Mouse (Mus musculus) forebrain, embryonic 11.5 days (tissue): ENCODE data around the gene Arhgef1. TPM values are rescaled to one million over a fixed set of nuclear protein-coding genes. Genes with fewer than 3 reads are reported as not detected.

ENCODE experiments used
- ATAC-seq: fragments of 200-750 bp; cut with Nextera tagmentation; replicated peaks from 2 replicates; pipeline ENCODE4 v1.8.0; 2017; ENCODE audit warnings: moderate TSS enrichment; ENCODE audit not compliant: low FRiP score
- DNase-seq: peaks from one replicate; pipeline ENCODE4 v3.0.0-alpha.2; 2017; ENCODE audit warnings: low spot score
- H3K27ac ChIP-seq: fragments of 300-500 bp; sonication (generic); 2 replicates; pipeline ENCODE4 v1.5.1; 2014; ENCODE audit warnings: low read depth, low read length
- H3K27me3 ChIP-seq: fragments of 300-500 bp; sonication (generic); 2 replicates; pipeline ENCODE4 v1.6.1; 2014; ENCODE audit warnings: mild to moderate bottlenecking, low read length, mixed read lengths; ENCODE audit not compliant: control insufficient read depth, insufficient read depth
- H3K36me3 ChIP-seq: fragments of 300-500 bp; sonication (generic); 2 replicates; pipeline ENCODE4 v1.6.1; 2014; ENCODE audit warnings: mild to moderate bottlenecking, low read length, moderate library complexity, mixed read lengths; ENCODE audit not compliant: control insufficient read depth, insufficient read depth
- H3K4me1 ChIP-seq: fragments of 300-500 bp; sonication (generic); replicated peaks from 2 replicates; pipeline ENCODE4 v1.6.1; 2014; ENCODE audit warnings: low read length, mixed read lengths; ENCODE audit not compliant: control insufficient read depth, insufficient read depth
- H3K4me2 ChIP-seq: fragments of 300-500 bp; sonication (generic); 2 replicates; pipeline ENCODE4 v1.6.1; 2014; ENCODE audit warnings: low read depth, mild to moderate bottlenecking, low read length, moderate library complexity, mixed read lengths; ENCODE audit not compliant: severe bottlenecking
- H3K4me3 ChIP-seq: fragments of 300-500 bp; sonication (generic); 2 replicates; pipeline ENCODE4 v1.5.1; 2014; ENCODE audit warnings: low read depth, low read length
- H3K9ac ChIP-seq: fragments of 300-500 bp; sonication (generic); 2 replicates; pipeline ENCODE4 v1.6.1; 2014; ENCODE audit warnings: low read length
- H3K9me3 ChIP-seq: fragments of 300-500 bp; sonication (generic); 2 replicates; pipeline ENCODE4 v1.6.1; 2016; ENCODE audit warnings: low read length, mixed read lengths; ENCODE audit not compliant: control insufficient read depth
- WGBS: fragments of 180-500 bp; shearing (Covaris S2); extraction: QIAGEN DNeasy Blood & Tissue Kit; methylation state at CpG from one replicate; pipeline ENCODE4 v1.1.7; 2014; 5-methylcytosine and 5-hydroxymethylcytosine counted together
- polyA plus RNA-seq: library from polyadenylated mRNA; unstranded; fragments of >200 nt; fragmentation: Nextera tagmentation; extraction: Ambion mirVana; gene quantifications from 2 replicates; pipeline ENCODE4 v1.2.1, GENCODE M21; 2014

The Arhgef1 gene
- polyA plus RNA-seq, 1 experiment from 2014 or later: 69.5 TPM

DNA sequence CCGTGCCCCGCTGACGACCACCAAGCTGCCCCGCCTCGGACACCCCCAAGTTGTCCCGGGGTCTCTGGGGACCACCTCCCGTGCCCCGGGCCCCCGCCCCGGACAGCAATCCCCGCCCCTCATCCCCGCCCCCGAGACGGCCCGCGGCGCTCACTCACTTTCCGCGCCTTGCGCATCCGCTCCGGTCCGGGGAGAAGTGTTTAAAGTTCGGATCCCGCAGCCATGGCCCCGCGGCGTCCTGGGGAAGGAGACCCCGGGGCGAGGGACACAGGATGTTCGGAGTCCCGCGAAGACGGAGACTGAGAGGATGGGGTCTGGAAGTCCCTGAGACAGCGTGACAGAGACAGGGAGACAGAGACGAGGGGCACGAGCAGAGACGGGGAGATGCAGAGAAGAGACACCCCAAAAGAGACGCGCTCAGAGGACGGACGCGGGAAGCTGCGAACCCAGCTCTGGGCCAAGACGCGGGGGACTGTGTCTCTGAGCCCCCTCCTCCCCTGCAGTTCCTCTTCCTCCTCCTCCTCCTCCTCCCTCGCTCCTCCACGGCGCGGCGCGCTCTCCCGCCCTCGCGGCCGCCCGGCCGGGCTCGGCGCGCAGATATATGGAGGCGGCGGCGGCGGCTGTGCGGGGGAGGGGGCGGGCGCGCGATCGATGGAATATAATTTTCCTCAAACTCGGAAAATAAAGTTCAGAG is 41.7 kb downstream of the Arhgef1 start, which contains the start of gene Gm4881:
Gm4881 (minus strand) TSS at position 238 of the 694 bp plus-strand sequence.
- DNase-seq: no peak

DNA sequence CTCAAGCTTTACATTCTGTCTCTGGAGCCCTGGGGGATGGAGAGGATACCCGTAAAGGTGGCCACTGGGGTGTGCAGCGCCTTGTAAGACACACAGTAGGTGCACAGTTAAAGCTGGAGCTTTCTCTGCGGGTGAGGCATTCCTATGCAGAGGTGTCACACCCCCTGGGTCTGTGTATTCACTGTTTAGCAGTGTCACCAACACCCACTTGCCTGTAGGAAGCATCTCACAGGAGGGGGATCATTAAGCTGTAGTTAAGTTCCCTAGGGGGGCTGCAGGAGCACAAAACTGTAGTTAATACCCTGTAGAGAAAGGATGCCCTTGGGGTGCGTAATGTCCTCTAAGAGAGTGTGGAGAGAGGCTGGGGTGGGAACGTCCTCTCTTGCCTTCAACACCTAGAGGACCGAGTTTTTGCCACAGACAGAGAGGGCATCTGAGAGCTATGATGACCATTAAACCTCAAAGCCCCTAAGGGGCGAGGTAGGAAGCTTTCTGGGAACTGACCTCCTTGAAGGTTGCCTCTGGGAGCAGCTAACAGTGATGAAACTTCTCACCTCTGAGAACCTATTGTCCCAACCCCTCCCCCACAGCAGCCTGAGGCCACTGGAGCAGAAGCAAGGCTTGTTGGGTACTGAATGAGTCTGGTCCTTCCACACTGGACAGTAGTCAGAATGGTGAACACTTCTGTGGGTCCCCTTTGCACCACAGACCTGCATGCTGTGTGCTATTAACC is 44.8 kb downstream of the Arhgef1 start:
- 1% methylated on average over 7 of the region's 7 CpGs for WGBS
- Histone ChIP-seq H3K4me2 (no peak overlapping the region), H3K9me3 (no peaks in the 10 kb centered on the region), H3K36me3 (no peaks in the 10 kb centered on the region), H3K4me3 (no peak overlapping the region), H3K4me1 (peaks cover 7% of the 10 kb centered on the region; the same call in 1 of the 2 replicates), H3K27me3 (peaks cover 98% of the 10 kb centered on the region), H3K9ac (no peak overlapping the region), H3K27ac (no peak overlapping the region)
- no peak for ATAC-seq
- no peak for DNase-seq

More for the DNA sequence above, 41.7 kb downstream of the Arhgef1 start, which contains the start of gene Gm4881:
- Histone ChIP-seq H3K4me1 (peaks cover 5% of the 10 kb centered on the region; the same call in 1 of the 2 replicates), H3K4me3 (peak within 1 kb of the TSS; percentile 32), H3K9ac (peak within 1 kb of the TSS; percentile 37), H3K27me3 (peaks cover 84% of the 10 kb centered on the region), H3K27ac (no peak within 1 kb of the TSS), H3K9me3 (no peaks in the 10 kb centered on the region), H3K4me2 (peak within 1 kb of the TSS; percentile 62), H3K36me3 (no peaks in the 10 kb centered on the region)
- no peak for ATAC-seq
- WGBS: under 1% methylated on average over 71 of the region's 72 CpGs

DNA sequence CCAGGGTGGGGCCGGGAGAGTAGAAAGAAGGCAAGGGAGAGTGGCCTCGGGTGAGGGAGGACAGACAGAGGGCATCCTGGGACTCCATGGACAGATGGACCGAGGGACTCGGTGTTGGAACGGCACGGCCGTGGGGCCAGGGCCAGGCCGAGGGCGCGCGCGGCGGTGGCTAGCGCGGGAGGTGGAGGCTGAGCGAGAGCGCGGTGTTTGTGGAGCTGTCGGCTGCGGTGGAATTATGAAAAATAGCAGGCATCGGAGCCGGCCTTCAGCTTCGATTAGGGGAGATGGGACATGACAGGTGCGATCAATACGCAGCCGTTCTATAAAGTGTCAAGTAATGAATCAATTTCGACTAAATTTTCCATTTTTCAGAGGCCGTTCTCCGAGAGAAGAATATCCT is 46.1 kb downstream of the Arhgef1 start:
- ATAC-seq (no peak), DNase-seq (no peak)
- H3K27ac ChIP-seq: no peak overlapping the region
- whole genome bisulfite sequencing: 2% methylated on average over 29 of the region's 29 CpGs
- H3K36me3 ChIP-seq: no peaks in the 10 kb centered on the region
- no peaks in the 10 kb centered on the region for H3K9me3 ChIP-seq
- 0 out of 2 replicates have a peak overlapping the region, but pooled peaks have one; percentile 15 for H3K4me2 ChIP-seq
- H3K4me1 ChIP-seq: peaks cover 9% of the 10 kb centered on the region; the same call in 1 of the 2 replicates
- no peak overlapping the region for H3K9ac ChIP-seq
- no peak overlapping the region for H3K4me3 ChIP-seq
- H3K27me3 ChIP-seq: peaks cover 96% of the 10 kb centered on the region

DNA sequence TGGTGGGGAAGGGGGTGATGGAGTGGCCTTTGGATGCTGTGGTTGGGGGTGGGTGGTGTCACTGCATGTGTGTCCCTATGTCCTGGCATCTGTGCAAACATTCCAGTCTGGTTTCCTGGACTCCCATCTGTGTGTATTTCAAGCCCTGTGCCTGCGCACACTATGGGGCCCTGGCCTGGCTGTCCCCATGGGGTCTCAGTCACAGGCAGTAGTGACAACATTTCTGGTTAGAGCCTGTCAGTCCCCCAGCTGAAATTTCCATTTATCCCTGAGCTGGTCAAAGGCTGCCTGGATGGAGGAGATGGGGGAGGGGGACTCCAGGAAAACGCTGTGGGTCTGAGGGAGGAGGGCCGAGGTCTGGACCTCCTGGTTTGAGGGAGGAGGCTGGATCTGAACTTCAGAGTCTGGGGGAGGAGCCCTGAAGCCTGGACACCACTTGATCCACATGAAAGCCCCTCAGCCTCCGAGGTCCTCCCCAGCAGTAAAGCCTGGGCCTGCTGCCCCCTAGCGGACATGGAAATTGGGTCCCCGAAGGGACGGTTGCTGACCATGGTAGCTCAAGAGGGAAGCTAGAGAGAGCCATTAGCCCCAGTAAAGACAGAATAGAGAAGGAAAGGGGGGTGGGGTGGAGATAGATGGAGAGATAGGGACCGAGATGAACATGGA is 47.4 kb downstream of the Arhgef1 start:
- H3K4me2 ChIP-seq: no peak overlapping the region
- WGBS: under 1% methylated on average over 8 of the region's 8 CpGs
- H3K4me3 ChIP-seq: no peak overlapping the region
- H3K4me1 ChIP-seq: peaks cover 4% of the 10 kb centered on the region; the same call in 1 of the 2 replicates
- H3K9me3 ChIP-seq: no peaks in the 10 kb centered on the region
- peaks cover 94% of the 10 kb centered on the region for H3K27me3 ChIP-seq
- no peak overlapping the region for H3K27ac ChIP-seq
- DNase-seq: peak; percentile 92
- H3K9ac ChIP-seq: no peak overlapping the region
- ATAC-seq: peak; percentile 66
- H3K36me3 ChIP-seq: no peaks in the 10 kb centered on the region

DNA sequence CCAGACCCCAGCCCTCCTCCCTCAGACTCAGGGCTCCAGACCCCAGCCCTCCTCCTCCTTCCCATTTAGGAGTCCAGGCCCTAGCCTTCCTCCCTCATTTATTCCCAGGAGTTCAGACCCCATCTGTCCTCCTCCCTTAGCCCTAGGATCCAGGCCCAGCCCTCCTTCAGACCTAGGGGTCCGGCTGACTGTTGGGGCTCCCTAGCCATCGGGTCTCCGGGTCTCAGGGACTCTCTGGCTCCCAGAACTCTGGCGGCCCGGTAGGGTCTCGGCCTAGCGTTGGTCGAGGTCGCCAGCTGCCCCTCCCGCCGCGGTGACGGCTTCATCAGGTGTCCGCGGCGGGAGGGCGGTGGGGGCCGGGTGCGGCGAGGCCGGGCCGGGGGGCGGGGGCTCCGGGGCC is 51.3 kb downstream of the Arhgef1 start:
- DNase-seq (no peak), ATAC-seq (0 out of 2 replicates have a peak, but pooled peaks have one; percentile 28)
- peak overlapping the region; percentile 61 for H3K4me2 ChIP-seq
- no peaks in the 10 kb centered on the region for H3K36me3 ChIP-seq
- peaks cover 4% of the 10 kb centered on the region; the same call in 1 of the 2 replicates for H3K4me1 ChIP-seq
- H3K4me3 ChIP-seq: peak overlapping the region; percentile 30
- H3K9ac ChIP-seq: peak overlapping the region; percentile 35
- WGBS: 2% methylated on average over 22 of the region's 24 CpGs
- no peaks in the 10 kb centered on the region for H3K9me3 ChIP-seq
- peaks cover 66% of the 10 kb centered on the region for H3K27me3 ChIP-seq
- H3K27ac ChIP-seq: no peak overlapping the region

DNA sequence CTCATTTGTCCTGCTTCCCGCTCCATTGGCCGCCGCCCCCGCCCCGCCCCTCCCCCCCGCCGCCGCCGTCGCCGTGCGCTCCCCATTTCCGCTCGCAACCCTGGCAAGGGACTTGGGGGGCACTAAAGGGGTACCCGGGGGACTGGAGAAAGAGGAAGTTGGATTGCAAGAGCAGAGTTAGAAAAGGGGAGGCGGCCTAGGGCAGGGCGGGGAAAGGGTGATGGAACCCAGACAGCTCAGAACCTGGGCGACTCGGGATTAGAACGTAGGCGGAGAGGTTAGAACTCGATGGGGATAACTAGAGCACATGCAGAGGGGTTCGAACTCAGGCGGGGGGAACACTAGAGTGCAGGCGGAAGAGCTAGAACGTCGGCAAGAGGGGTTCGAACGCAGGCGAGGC is 51.7 kb downstream of the Arhgef1 start:
- Histone ChIP-seq H3K27ac (no peak overlapping the region), H3K4me3 (peak overlapping the region; percentile 30), H3K9ac (peak overlapping the region; percentile 35), H3K36me3 (no peaks in the 10 kb centered on the region), H3K4me1 (peaks cover 4% of the 10 kb centered on the region; the same call in 1 of the 2 replicates), H3K9me3 (no peaks in the 10 kb centered on the region), H3K4me2 (peak overlapping the region; percentile 61), H3K27me3 (peaks cover 62% of the 10 kb centered on the region)
- DNase-seq (no peak), ATAC-seq (no peak)
- WGBS: 2% methylated on average over 29 of the region's 30 CpGs

DNA sequence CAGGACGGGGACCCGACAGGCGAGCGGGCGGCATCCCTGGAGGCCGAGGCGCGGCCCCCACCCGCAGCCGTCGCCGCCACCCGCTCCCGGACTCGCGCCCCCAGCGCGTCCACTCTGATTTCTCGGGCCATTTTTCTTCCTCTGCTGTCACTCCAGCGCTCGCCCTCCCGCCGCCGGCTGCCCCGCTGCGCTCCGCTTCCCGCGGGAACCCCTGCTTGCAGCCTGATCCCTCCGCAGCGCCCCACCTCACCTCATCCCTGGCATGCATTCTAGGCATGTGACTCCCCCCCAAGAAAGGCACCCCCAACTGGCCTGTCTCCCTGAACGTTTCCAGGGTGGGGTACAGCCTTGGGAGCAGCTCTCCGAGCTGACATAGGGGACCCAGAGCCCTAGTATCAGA is 52.5 kb downstream of the Arhgef1 start:
- H3K27ac ChIP-seq: no peak overlapping the region
- H3K9me3 ChIP-seq: no peaks in the 10 kb centered on the region
- peaks cover 55% of the 10 kb centered on the region for H3K27me3 ChIP-seq
- H3K4me2 ChIP-seq: peak overlapping the region; percentile 43
- no peak for DNase-seq
- ATAC-seq: no peak
- 4% methylated on average over 24 of the region's 33 CpGs for WGBS
- H3K4me1 ChIP-seq: peaks cover 4% of the 10 kb centered on the region; the same call in 1 of the 2 replicates
- H3K4me3 ChIP-seq: peak overlapping the region; percentile 30
- no peaks in the 10 kb centered on the region for H3K36me3 ChIP-seq
- no peak overlapping the region for H3K9ac ChIP-seq

DNA sequence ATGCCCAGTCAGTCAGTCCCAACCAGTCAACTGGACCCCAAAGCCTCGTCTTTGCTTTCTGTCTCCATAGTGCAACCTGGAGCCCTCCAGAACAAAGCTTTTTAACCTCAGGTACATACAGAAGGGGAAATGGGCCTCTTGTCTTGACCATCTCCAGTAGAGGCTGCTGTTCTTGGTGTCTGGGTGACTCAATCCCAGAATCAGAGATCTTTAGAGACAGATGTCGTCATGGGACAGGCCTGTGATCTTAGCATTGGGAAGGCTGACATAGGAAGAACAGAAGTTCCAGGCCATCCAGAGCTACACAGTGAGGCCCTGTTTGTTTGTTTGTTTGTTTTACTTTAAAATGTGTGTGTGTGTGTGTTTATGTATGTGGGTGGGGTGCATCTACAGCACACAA is 61.6 kb downstream of the Arhgef1 start:
- Histone ChIP-seq H3K36me3 (no peaks in the 10 kb centered on the region), H3K4me1 (no peaks in the 10 kb centered on the region), H3K4me3 (no peak overlapping the region), H3K27ac (no peak overlapping the region), H3K9ac (no peak overlapping the region), H3K4me2 (no peak overlapping the region), H3K9me3 (no peaks in the 10 kb centered on the region), H3K27me3 (no peaks in the 10 kb centered on the region)
- ATAC-seq: no peak
- WGBS: 83% methylated on average over 2 of the region's 2 CpGs
- no peak for DNase-seq
